Mouse (Mus musculus): ENCODE measurements around the gene Cfap58. TPM values are rescaled to one million over a fixed set of nuclear protein-coding genes. Genes with fewer than 3 reads are reported as not detected.
A peak's percentile ranks its signal among the peaks of the same experiment; 100 is the strongest.

Cfap58 gene
- polyA plus RNA-seq, 1 experiment: 49.3 TPM

- no peaks in the 10 kb centered on the region; the same call in 1 of the 2 replicates for H3K27me3 ChIP-seq (ENCODE audit: control insufficient read depth, insufficient read depth, low read length)
- H3K27ac ChIP-seq (ENCODE audit: control insufficient read depth, insufficient read depth, low read depth, low read length): no peak overlapping the region
- H3K36me3 ChIP-seq (ENCODE audit: control insufficient read depth, insufficient read depth, low read length): no peaks in the 10 kb centered on the region
- no peak for TF ChIP-seq POLR2A (IDR thresholded peaks at IDR 0.05; ENCODE audit: control insufficient read depth, low read depth, low read length)
- TF ChIP-seq CTCF (IDR thresholded peaks at IDR 0.05; ENCODE audit: control insufficient read depth, insufficient read depth, insufficient replicate concordance, low read depth, low read length): no peak
- H3K4me3 ChIP-seq (ENCODE audit: control insufficient read depth, low read depth, low read length): no peak overlapping the region
- H3K4me1 ChIP-seq (ENCODE audit: control insufficient read depth, insufficient read depth, low read length): peaks cover 6% of the 10 kb centered on the region
Observed at GRCm38 (mm10) chr19:47917396-47917795, 20.1 kb upstream of the Cfap58 start.

GRCm38 (mm10) chr19:47918016-47918415, 19.5 kb upstream of the Cfap58 start:
- no peaks in the 10 kb centered on the region for H3K36me3 ChIP-seq (ENCODE audit: control insufficient read depth, insufficient read depth, low read length)
- no peak overlapping the region for H3K4me3 ChIP-seq (ENCODE audit: control insufficient read depth, low read depth, low read length)
- H3K27me3 ChIP-seq (ENCODE audit: control insufficient read depth, insufficient read depth, low read length): no peaks in the 10 kb centered on the region; the same call in 1 of the 2 replicates
- no peak overlapping the region for H3K27ac ChIP-seq (ENCODE audit: control insufficient read depth, insufficient read depth, low read depth, low read length)
- H3K4me1 ChIP-seq (ENCODE audit: control insufficient read depth, insufficient read depth, low read length): peaks cover 6% of the 10 kb centered on the region
- no peak for TF ChIP-seq CTCF (IDR thresholded peaks at IDR 0.05; ENCODE audit: control insufficient read depth, insufficient read depth, insufficient replicate concordance, low read depth, low read length)
- no peak for TF ChIP-seq POLR2A (IDR thresholded peaks at IDR 0.05; ENCODE audit: control insufficient read depth, low read depth, low read length)

GRCm38 (mm10) chr19:47918455-47919101, 18.9 kb upstream of the Cfap58 start:
- TF ChIP-seq CTCF (IDR thresholded peaks at IDR 0.05; ENCODE audit: control insufficient read depth, insufficient read depth, insufficient replicate concordance, low read depth, low read length): no peak
- no peak for TF ChIP-seq POLR2A (IDR thresholded peaks at IDR 0.05; ENCODE audit: control insufficient read depth, low read depth, low read length)
- Histone ChIP-seq H3K4me3 (ENCODE audit: control insufficient read depth, low read depth, low read length) (peak overlapping the region; percentile 78), H3K27ac (ENCODE audit: control insufficient read depth, insufficient read depth, low read depth, low read length) (no peak overlapping the region), H3K27me3 (ENCODE audit: control insufficient read depth, insufficient read depth, low read length) (no peaks in the 10 kb centered on the region; the same call in 1 of the 2 replicates), H3K36me3 (ENCODE audit: control insufficient read depth, insufficient read depth, low read length) (no peaks in the 10 kb centered on the region), H3K4me1 (ENCODE audit: control insufficient read depth, insufficient read depth, low read length) (peaks cover 6% of the 10 kb centered on the region)

GRCm38 (mm10) chr19:47919126-47919965, 18.1 kb upstream of the Cfap58 start, which contains the start of the genes Cfap43 and Itprip:
TSS of gene Cfap43 (minus strand) at chr19:47919287.
TSS of gene Itprip (minus strand) at chr19:47919299.
- H3K4me1 ChIP-seq (ENCODE audit: control insufficient read depth, insufficient read depth, low read length): peaks cover 3% of the 10 kb centered on the region; the same call in 1 of the 2 replicates
- H3K27ac ChIP-seq (ENCODE audit: control insufficient read depth, insufficient read depth, low read depth, low read length): no peak within 1 kb of the TSS
- H3K4me3 ChIP-seq (ENCODE audit: control insufficient read depth, low read depth, low read length): peak within 1 kb of the TSS; percentile 78
- no peaks in the 10 kb centered on the region for H3K36me3 ChIP-seq (ENCODE audit: control insufficient read depth, insufficient read depth, low read length)
- H3K27me3 ChIP-seq (ENCODE audit: control insufficient read depth, insufficient read depth, low read length): no peaks in the 10 kb centered on the region; the same call in 1 of the 2 replicates
- TF ChIP-seq CTCF (IDR thresholded peaks at IDR 0.05; ENCODE audit: control insufficient read depth, insufficient read depth, insufficient replicate concordance, low read depth, low read length) (no peak), POLR2A (IDR thresholded peaks at IDR 0.05; ENCODE audit: control insufficient read depth, low read depth, low read length) (no peak)

- Histone ChIP-seq H3K36me3 (ENCODE audit: control insufficient read depth, insufficient read depth, low read length) (no peaks in the 10 kb centered on the region), H3K4me1 (ENCODE audit: control insufficient read depth, insufficient read depth, low read length) (peaks cover 3% of the 10 kb centered on the region; the same call in 1 of the 2 replicates), H3K27me3 (ENCODE audit: control insufficient read depth, insufficient read depth, low read length) (no peaks in the 10 kb centered on the region; the same call in 1 of the 2 replicates), H3K4me3 (ENCODE audit: control insufficient read depth, low read depth, low read length) (no peak overlapping the region), H3K27ac (ENCODE audit: control insufficient read depth, insufficient read depth, low read depth, low read length) (no peak overlapping the region)
- TF ChIP-seq POLR2A (IDR thresholded peaks at IDR 0.05; ENCODE audit: control insufficient read depth, low read depth, low read length) (no peak), CTCF (IDR thresholded peaks at IDR 0.05; ENCODE audit: control insufficient read depth, insufficient read depth, insufficient replicate concordance, low read depth, low read length) (no peak)
Observed at GRCm38 (mm10) chr19:47919966-47920375, 17.5 kb upstream of the Cfap58 start.

GRCm38 (mm10) chr19:47925819-47926218, 11.7 kb upstream of the Cfap58 start:
- no peaks in the 10 kb centered on the region for H3K36me3 ChIP-seq (ENCODE audit: control insufficient read depth, insufficient read depth, low read length)
- no peak overlapping the region for H3K4me3 ChIP-seq (ENCODE audit: control insufficient read depth, low read depth, low read length)
- no peak overlapping the region for H3K27ac ChIP-seq (ENCODE audit: control insufficient read depth, insufficient read depth, low read depth, low read length)
- no peak for TF ChIP-seq CTCF (IDR thresholded peaks at IDR 0.05; ENCODE audit: control insufficient read depth, insufficient read depth, insufficient replicate concordance, low read depth, low read length)
- TF ChIP-seq POLR2A (IDR thresholded peaks at IDR 0.05; ENCODE audit: control insufficient read depth, low read depth, low read length): no peak
- H3K27me3 ChIP-seq (ENCODE audit: control insufficient read depth, insufficient read depth, low read length): no peaks in the 10 kb centered on the region
- no peaks in the 10 kb centered on the region for H3K4me1 ChIP-seq (ENCODE audit: control insufficient read depth, insufficient read depth, low read length)

GRCm38 (mm10) chr19:47927032-47927431, 10.4 kb upstream of the Cfap58 start:
- Histone ChIP-seq H3K36me3 (ENCODE audit: control insufficient read depth, insufficient read depth, low read length) (no peaks in the 10 kb centered on the region), H3K27ac (ENCODE audit: control insufficient read depth, insufficient read depth, low read depth, low read length) (no peak overlapping the region), H3K4me1 (ENCODE audit: control insufficient read depth, insufficient read depth, low read length) (no peaks in the 10 kb centered on the region), H3K27me3 (ENCODE audit: control insufficient read depth, insufficient read depth, low read length) (no peaks in the 10 kb centered on the region), H3K4me3 (ENCODE audit: control insufficient read depth, low read depth, low read length) (no peak overlapping the region)
- TF ChIP-seq POLR2A (IDR thresholded peaks at IDR 0.05; ENCODE audit: control insufficient read depth, low read depth, low read length): no peak

All from testis, adult 2 months (tissue).